Comparison of ENCODE assay signal across 8 mouse cellular contexts in the genomic region with DNA sequence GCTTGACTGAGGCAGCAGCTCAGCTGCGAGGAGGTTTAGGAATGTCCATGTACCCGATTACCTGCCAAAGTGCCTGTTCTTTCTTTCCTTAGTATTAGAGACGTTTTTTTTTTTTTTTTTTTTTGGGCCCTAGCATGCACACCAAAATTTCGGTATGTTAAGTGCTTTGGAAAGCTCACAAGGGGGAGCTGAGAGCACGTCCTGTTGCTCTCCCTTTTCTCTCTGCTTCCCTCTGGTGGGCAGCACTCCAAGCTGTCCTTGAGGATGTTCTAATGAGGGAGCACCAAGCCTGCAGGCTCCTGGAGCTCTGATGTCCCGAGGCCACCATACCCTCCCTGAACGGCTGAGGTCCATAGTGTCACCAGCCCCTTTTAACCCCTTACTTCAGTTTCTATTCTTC. TPM values are rescaled to one million over a fixed set of nuclear protein-coding genes. Genes with fewer than 3 reads are reported as not detected.
A peak's percentile ranks its signal among the peaks of the same experiment; 100 is the strongest.
DNase-seq lines count a peak whose midpoint lies in the region; ATAC-seq and TF ChIP-seq lines count a peak whose summit lies in the region.
"Had no signal": no experiment of that assay in that cellular context is flagged by ENCODE, and none has a peak within 500 bp of the region (broad histone marks: within the 10 kb centered on the region; RNA-seq: fewer than 3 reads in every experiment).

No protein-coding gene starts in this region.

- H3K4me3 ChIP-seq in G1E (ENCODE audit: low read depth, low read length): no peak overlapping the region
- no peak overlapping the region for H3K4me3 ChIP-seq in embryonic facial prominence, embryonic 10.5 days
- H3K4me3 ChIP-seq: liver, embryonic 15.5 days had no signal

- no peak for TF ChIP-seq CTCF in G1E (IDR thresholded peaks at IDR 0.05; ENCODE audit: low read depth, low read length)

- peaks cover 99% of the 10 kb centered on the region for H3K36me3 ChIP-seq in G1E (replicated peaks)
- peaks cover 60% of the 10 kb centered on the region for H3K36me3 ChIP-seq in embryonic facial prominence, embryonic 10.5 days (replicated peaks)

- H3K4me1 ChIP-seq in G1E (ENCODE audit: insufficient read depth, low read depth, low read length): peaks cover 3% of the 10 kb centered on the region
- H3K4me1 ChIP-seq in embryonic facial prominence, embryonic 10.5 days: peaks cover 26% of the 10 kb centered on the region

- no peaks in the 10 kb centered on the region for H3K9me3 ChIP-seq in G1E (replicated peaks)
- H3K9me3 ChIP-seq in embryonic facial prominence, embryonic 10.5 days: no peaks in the 10 kb centered on the region
- H3K9me3 ChIP-seq: liver, embryonic 15.5 days had no signal

- intact Hi-C loops in heart, postnatal 25 days (cut with DNase I): loop anchor here (1.0 to 2.0 kb wide), 2 partner anchors 62 to 108 kb away; no protein-coding TSS in a partner anchor

- 25% methylated on average over 7 of the region's 7 CpGs for WGBS in embryonic facial prominence, embryonic 10.5 days

- no peak overlapping the region for H3K27ac ChIP-seq in embryonic facial prominence, embryonic 10.5 days (replicated peaks)
- H3K27ac ChIP-seq: liver, embryonic 15.5 days had no signal

- DNase-seq in G1E (ENCODE audit: low spot score): peak; percentile 48
- peak; percentile 81 for DNase-seq in adrenal gland, adult 2 months
- DNase-seq in embryonic facial prominence, embryonic 10.5 days (ENCODE audit: low spot score): peak; percentile 65
- peak; percentile 35 for DNase-seq in heart, postnatal 25 days (ENCODE audit: low spot score)
- DNase-seq in layer of hippocampus, adult 9-11 months: peak; percentile 72
- DNase-seq in spleen, postnatal 14 days (ENCODE audit: low spot score in 2 of 2): peak; percentile 21 to 46

- no peaks in the 10 kb centered on the region for H3K27me3 ChIP-seq in G1E (ENCODE audit: insufficient read depth, low read length)
- H3K27me3 ChIP-seq in embryonic facial prominence, embryonic 10.5 days (replicated peaks; ENCODE audit: low read depth, poor library complexity, severe bottlenecking): no peaks in the 10 kb centered on the region
- H3K27me3 ChIP-seq: liver, embryonic 15.5 days had no signal

- no peak for ATAC-seq in G1E (ENCODE audit: extremely low read depth, insufficient number of reproducible peaks, low FRiP score, poor library complexity, severe bottlenecking)
- ATAC-seq in megakaryocyte, adult 5-6 weeks (ENCODE audit: poor library complexity, severe bottlenecking): peak; percentile 55

RNA-seq across cellular contexts. Expression of a gene that starts 52.3 kb away (rescaled TPM):
- 71.9 and 98.5 TPM in 2 replicates for total RNA-seq in G1E (2014; fragmentation: Nextera tagmentation)
- 12.3 and 13.6 TPM in 2 replicates for total RNA-seq in G1E (2017)
- polyA plus RNA-seq in G1E (2012): 25.6 and 34.4 TPM in 2 replicates
- total RNA-seq in adrenal gland, adult 2 months (2021): 10 to 100 TPM; 27.1 to 27.7 TPM
- polyA plus RNA-seq in adrenal gland, adult 2 months (2012; rRNA removed): 39.7 and 50.3 TPM in 2 replicates
- 9.0 and 11.2 TPM in 2 replicates for polyA plus RNA-seq in embryonic facial prominence, embryonic 10.5 days (2016; fragmentation: Nextera tagmentation; extraction: Ambion mirVana)
- 10 to 100 TPM; 14.3 to 15.7 TPM for total RNA-seq in heart, postnatal 25 days (2021)
- total RNA-seq in megakaryocyte, adult 5-6 weeks (2015): 21.3 and 26.9 TPM in 2 replicates
- 12.5 and 13.0 TPM in 2 replicates for total RNA-seq in megakaryocyte, adult 5-6 weeks (2017)
